Mouse (Mus musculus): Measurements from ENCODE around the gene Abcc5.

GRCm38 (mm10) chr16:20368221-20368620 lies 58.0 kb downstream of the Abcc5 start:
- TF ChIP-seq POLR2A (IDR thresholded peaks at IDR 0.05; ENCODE audit: insufficient read depth, low read length) (no peak), CTCF (IDR thresholded peaks at IDR 0.05; ENCODE audit: low read depth, low read length) (no peak)
